Comparison of ENCODE assay signal across 27 mouse cellular contexts in the genomic region with DNA sequence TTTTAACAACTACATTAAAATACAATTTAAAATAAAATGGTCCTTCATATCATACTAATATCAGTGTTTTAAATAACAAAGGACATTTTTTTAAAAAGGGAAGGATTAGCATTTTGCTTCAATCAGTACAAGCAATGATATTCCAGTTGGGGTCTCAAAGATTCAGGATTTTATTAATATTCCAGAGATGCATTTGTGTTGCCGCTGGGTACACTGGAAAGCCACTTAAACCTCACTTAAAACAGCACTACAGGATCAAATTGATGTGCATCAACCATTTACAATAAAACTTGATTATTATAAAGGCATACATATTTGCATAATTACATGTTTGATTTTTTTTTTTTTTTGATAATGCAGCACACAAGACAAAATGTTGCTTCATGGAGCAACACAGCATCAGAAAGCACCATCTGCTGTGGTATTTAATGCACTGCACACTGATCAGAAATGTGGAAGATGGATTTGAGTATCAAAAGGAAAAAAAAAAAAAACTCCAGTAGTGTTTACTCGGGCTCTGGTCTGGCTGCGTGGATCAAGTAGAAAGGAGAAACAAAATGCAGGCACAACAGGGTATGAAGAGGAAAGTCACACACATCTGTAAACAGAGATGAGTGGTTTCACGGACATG.
DNase-seq lines count a peak whose midpoint lies in the region; ATAC-seq and TF ChIP-seq lines count a peak whose summit lies in the region.
"Had no signal": no experiment of that assay in that cellular context is flagged by ENCODE, and none has a peak within 500 bp of the region (broad histone marks: within the 10 kb centered on the region; RNA-seq: fewer than 3 reads in every experiment).

No protein-coding gene starts in this region.

- no peak overlapping the region for H3K4me3 ChIP-seq in hindbrain, postnatal 0 days (ENCODE audit: low read length)
- no peak overlapping the region for H3K4me3 ChIP-seq in hindbrain, embryonic 16.5 days (ENCODE audit: low read length)
- no peak overlapping the region for H3K4me3 ChIP-seq in neural tube, embryonic 11.5 days (ENCODE audit: low read depth, low read length)
- H3K4me3 ChIP-seq in forebrain, postnatal 0 days (ENCODE audit: low read depth, low read length) = no peak overlapping the region
- H3K4me3 ChIP-seq: gastrocnemius, adult 2 months; heart, adult 2 months; heart, embryonic 13.5 days; left cerebral cortex, adult 2 months; limb, embryonic 13.5 days had no signal

- peak; percentile 47 for TF ChIP-seq CTCF in hindbrain, postnatal 0 days (IDR thresholded peaks at IDR 0.05; ENCODE audit: low read depth)
- TF ChIP-seq CTCF in forebrain, postnatal 0 days (IDR thresholded peaks at IDR 0.05; ENCODE audit: low read depth) = peak; percentile 59

- DNase-seq in hindbrain, postnatal 0 days (ENCODE audit: low spot score) = peak; percentile 41
- no peak for DNase-seq in neural tube, embryonic 11.5 days (ENCODE audit: low spot score)
- DNase-seq in neural tube, embryonic 10.5 days (ENCODE audit: extremely low spot score, low spot score) = no peak
- peak; percentile 56 for DNase-seq in forebrain, postnatal 0 days
- DNase-seq in embryo, embryonic 9.5 days (ENCODE audit: extremely low spot score) = no peak
- no peak for DNase-seq in spleen, postnatal 14 days (ENCODE audit: low spot score in 2 of 2)
- DNase-seq: adrenal gland, postnatal 25 days; cerebellum, adult 8-10 months; cerebellum, postnatal 25 days; gastrocnemius, adult 2 months; gastrocnemius, postnatal 36 days; heart, adult 2 months; heart, postnatal 10 days; kidney, adult 8-10 months; kidney, postnatal 4 days; lung, postnatal 36 days; right cerebral cortex, postnatal 25 days; thymus, adult 18-20 months; thymus, postnatal 25 days had no signal

- no peak for ATAC-seq in hindbrain, postnatal 0 days
- no peak for ATAC-seq in hindbrain, embryonic 16.5 days
- ATAC-seq in neural tube, embryonic 11.5 days (ENCODE audit: insufficient read depth, low FRiP score, low TSS enrichment) = 0 out of 2 replicates have a peak, but pooled peaks have one; percentile 11
- ATAC-seq in forebrain, postnatal 0 days = peak; percentile 76; the same call in 1 of the 2 replicates
- ATAC-seq: CD4-positive, CD25-positive, alpha-beta regulatory T cell, adult 4 months had no signal

- no peaks in the 10 kb centered on the region for H3K27me3 ChIP-seq in hindbrain, postnatal 0 days (ENCODE audit: insufficient read depth, low read length)
- no peaks in the 10 kb centered on the region for H3K27me3 ChIP-seq in hindbrain, embryonic 16.5 days (replicated peaks; ENCODE audit: control insufficient read depth, insufficient read depth, low read length)
- H3K27me3 ChIP-seq in neural tube, embryonic 11.5 days (ENCODE audit: control insufficient read depth, insufficient read depth, low read length) = no peaks in the 10 kb centered on the region
- H3K27me3 ChIP-seq in forebrain, postnatal 0 days (ENCODE audit: insufficient read depth, low read length) = no peaks in the 10 kb centered on the region
- H3K27me3 ChIP-seq: heart, embryonic 13.5 days; limb, embryonic 13.5 days had no signal

- no peak overlapping the region for H3K27ac ChIP-seq in hindbrain, postnatal 0 days
- H3K27ac ChIP-seq in hindbrain, embryonic 16.5 days (ENCODE audit: low read depth, low read length) = no peak overlapping the region
- H3K27ac ChIP-seq in neural tube, embryonic 11.5 days (ENCODE audit: low read depth, low read length) = no peak overlapping the region
- peak overlapping the region; percentile 54; the same call in 1 of the 2 replicates for H3K27ac ChIP-seq in forebrain, postnatal 0 days (ENCODE audit: low read depth, low read length)
- H3K27ac ChIP-seq: gastrocnemius, adult 2 months; heart, adult 2 months; heart, embryonic 13.5 days; kidney, postnatal 0 days; left cerebral cortex, adult 2 months; limb, embryonic 13.5 days; stomach, postnatal 0 days had no signal

- H3K9ac ChIP-seq in hindbrain, postnatal 0 days (replicated peaks; ENCODE audit: low read length) = no peak overlapping the region
- H3K9ac ChIP-seq in hindbrain, embryonic 16.5 days (ENCODE audit: low read depth, low read length) = no peak overlapping the region
- H3K9ac ChIP-seq in neural tube, embryonic 11.5 days (ENCODE audit: low read length) = no peak overlapping the region
- H3K9ac ChIP-seq in forebrain, postnatal 0 days = no peak overlapping the region
- H3K9ac ChIP-seq: heart, embryonic 13.5 days; limb, embryonic 13.5 days had no signal

- H3K4me1 ChIP-seq in hindbrain, postnatal 0 days (ENCODE audit: insufficient read depth, low read length) = no peaks in the 10 kb centered on the region
- H3K4me1 ChIP-seq in hindbrain, embryonic 16.5 days (ENCODE audit: control insufficient read depth, insufficient read depth, low read depth, low read length) = no peaks in the 10 kb centered on the region
- no peaks in the 10 kb centered on the region for H3K4me1 ChIP-seq in neural tube, embryonic 11.5 days (ENCODE audit: control insufficient read depth, insufficient read depth, low read length)
- H3K4me1 ChIP-seq in forebrain, postnatal 0 days (ENCODE audit: insufficient read depth) = 0 out of 2 replicates have a peak, but pooled peaks cover 5% of the 10 kb centered on the region
- H3K4me1 ChIP-seq: heart, embryonic 13.5 days; limb, embryonic 13.5 days had no signal

- H3K36me3 ChIP-seq in hindbrain, postnatal 0 days (ENCODE audit: insufficient read depth, low read length) = no peaks in the 10 kb centered on the region
- no peaks in the 10 kb centered on the region for H3K36me3 ChIP-seq in hindbrain, embryonic 16.5 days (ENCODE audit: control insufficient read depth, insufficient read depth, low read length)
- H3K36me3 ChIP-seq in neural tube, embryonic 11.5 days (ENCODE audit: control insufficient read depth, insufficient read depth, low read length) = no peaks in the 10 kb centered on the region
- no peaks in the 10 kb centered on the region for H3K36me3 ChIP-seq in forebrain, postnatal 0 days (ENCODE audit: insufficient read depth)
- H3K36me3 ChIP-seq: heart, embryonic 13.5 days; limb, embryonic 13.5 days had no signal

- WGBS in hindbrain, postnatal 0 days = 67% methylated on average over 4 of the region's 4 CpGs
- WGBS in hindbrain, embryonic 16.5 days = 60% methylated on average over 4 of the region's 4 CpGs
- whole genome bisulfite sequencing in neural tube, embryonic 11.5 days = 89% methylated on average over 4 of the region's 4 CpGs
- 41% methylated on average over 4 of the region's 4 CpGs for WGBS in forebrain, postnatal 0 days

- H3K4me2 ChIP-seq in hindbrain, postnatal 0 days (ENCODE audit: low read depth, low read length) = no peak overlapping the region
- no peak overlapping the region for H3K4me2 ChIP-seq in hindbrain, embryonic 16.5 days (ENCODE audit: low read length)
- no peak overlapping the region for H3K4me2 ChIP-seq in neural tube, embryonic 11.5 days (ENCODE audit: low read depth)
- no peak overlapping the region for H3K4me2 ChIP-seq in forebrain, postnatal 0 days (ENCODE audit: low read depth)
- H3K4me2 ChIP-seq: heart, embryonic 13.5 days; limb, embryonic 13.5 days; liver, embryonic 11.5 days had no signal

- no peaks in the 10 kb centered on the region for H3K9me3 ChIP-seq in hindbrain, postnatal 0 days (ENCODE audit: low read length)
- no peaks in the 10 kb centered on the region for H3K9me3 ChIP-seq in hindbrain, embryonic 16.5 days (ENCODE audit: control insufficient read depth, low read length)
- no peaks in the 10 kb centered on the region for H3K9me3 ChIP-seq in neural tube, embryonic 11.5 days (ENCODE audit: control insufficient read depth, low read length)
- H3K9me3 ChIP-seq in forebrain, postnatal 0 days (ENCODE audit: low read length) = no peaks in the 10 kb centered on the region
- H3K9me3 ChIP-seq: heart, embryonic 13.5 days; limb, embryonic 13.5 days had no signal

Comparison
In these comparisons a context has a peak if more than half of its experiments do, and no peak if none do; other contexts are left out.
1. ATAC-seq: peak in neural tube, embryonic 11.5 days (single experiment) and forebrain, postnatal 0 days (single experiment); none in hindbrain, postnatal 0 days (single experiment) and hindbrain, embryonic 16.5 days (single experiment).
2. DNase-seq: peak in hindbrain, postnatal 0 days (single experiment) and forebrain, postnatal 0 days (single experiment); none in neural tube, embryonic 11.5 days (single experiment), neural tube, embryonic 10.5 days (single experiment), embryo, embryonic 9.5 days (single experiment) and spleen, postnatal 14 days (0 of 2).